Mouse (Mus musculus): ENCODE results near the gene Ciapin1. TPM values are rescaled to one million over a fixed set of nuclear protein-coding genes. Genes with fewer than 3 reads are reported as not detected.

Ciapin1 gene
- polyA plus RNA-seq, 1 experiment from 2014 or later = 154 TPM

- no peak for ATAC-seq (ENCODE audit: low FRiP score)
- Histone ChIP-seq H3K4me1 (ENCODE audit: control insufficient read depth, insufficient read depth, low read length) (peaks cover 17% of the 10 kb centered on the region), H3K4me3 (ENCODE audit: low read depth, low read length) (no peak overlapping the region), H3K27ac (ENCODE audit: low read depth, low read length) (no peak overlapping the region), H3K27me3 (ENCODE audit: control insufficient read depth, insufficient read depth, low read length) (peaks cover 14% of the 10 kb centered on the region), H3K9me3 (ENCODE audit: control insufficient read depth, low read length) (no peaks in the 10 kb centered on the region), H3K4me2 (no peak overlapping the region), H3K36me3 (ENCODE audit: control insufficient read depth, insufficient read depth, low read length) (no peaks in the 10 kb centered on the region), H3K9ac (ENCODE audit: low read length) (no peak overlapping the region)
- DNase-seq (ENCODE audit: low spot score, missing footprints) = no peak
- 48% methylated on average over 3 of the region's 3 CpGs for WGBS
Observed at GRCm38 (mm10) chr8:94872156-94872555, 34.0 kb upstream of the Ciapin1 start.

DNA sequence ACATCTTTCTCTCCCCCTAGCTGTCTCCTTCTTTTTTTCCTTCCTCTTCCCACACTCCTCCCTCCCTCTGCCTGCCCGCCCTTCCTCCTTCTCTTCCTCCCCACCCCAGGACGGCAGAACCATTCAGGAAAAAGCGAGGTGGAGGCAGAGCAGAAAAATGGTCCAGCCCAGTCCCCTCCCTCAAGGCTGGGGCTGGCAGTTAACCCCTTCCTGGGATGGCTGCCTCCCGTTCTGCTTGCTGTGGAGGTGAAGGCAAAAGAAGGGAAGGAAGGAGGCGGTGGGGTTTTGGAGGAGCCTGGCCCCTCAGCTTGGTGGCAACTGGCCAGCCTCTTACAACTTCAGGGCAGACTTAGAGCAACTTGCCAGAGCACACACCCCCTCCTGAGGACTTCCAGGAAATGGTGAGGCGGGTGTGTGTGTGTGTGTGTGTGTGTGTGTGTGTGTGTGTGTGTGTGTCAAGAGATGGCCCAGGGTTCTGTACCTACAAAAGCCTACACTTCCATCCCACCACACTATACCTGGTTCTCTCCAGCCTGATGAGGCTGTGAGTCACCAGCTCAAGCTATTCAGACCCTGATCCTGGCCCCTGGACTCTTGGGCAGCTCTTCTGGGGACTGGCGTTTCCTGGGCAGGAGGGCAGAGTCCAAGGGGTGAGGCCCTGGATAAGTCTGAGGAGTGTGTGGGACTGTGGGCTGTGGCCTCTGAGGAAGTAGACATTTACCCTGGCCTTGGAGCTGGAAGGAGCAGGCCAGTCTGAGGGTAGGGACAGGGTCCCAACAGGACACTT lies 33.1 kb upstream of the Ciapin1 start:
- Histone ChIP-seq H3K9ac (ENCODE audit: low read length) (peak overlapping the region; percentile 48), H3K27me3 (ENCODE audit: control insufficient read depth, insufficient read depth, low read length) (peaks cover 14% of the 10 kb centered on the region), H3K36me3 (ENCODE audit: control insufficient read depth, insufficient read depth, low read length) (no peaks in the 10 kb centered on the region), H3K4me2 (peak overlapping the region; percentile 53), H3K9me3 (ENCODE audit: control insufficient read depth, low read length) (no peaks in the 10 kb centered on the region), H3K27ac (ENCODE audit: low read depth, low read length) (no peak overlapping the region), H3K4me1 (ENCODE audit: control insufficient read depth, insufficient read depth, low read length) (peaks cover 17% of the 10 kb centered on the region), H3K4me3 (ENCODE audit: low read depth, low read length) (peak overlapping the region; percentile 30)
- 8% methylated on average over 7 of the region's 7 CpGs for WGBS
- DNase-seq (ENCODE audit: low spot score, missing footprints) = peak; percentile 86
- peak; percentile 52 for ATAC-seq (ENCODE audit: low FRiP score)

GRCm38 (mm10) chr8:94870474-94871107 lies 32.4 kb upstream of the Ciapin1 start:
- H3K27ac ChIP-seq (ENCODE audit: low read depth, low read length) = no peak overlapping the region
- 2% methylated on average over 22 of the region's 22 CpGs for WGBS
- ATAC-seq (ENCODE audit: low FRiP score) = peak; percentile 18; the same call in 1 of the 2 replicates

DNA sequence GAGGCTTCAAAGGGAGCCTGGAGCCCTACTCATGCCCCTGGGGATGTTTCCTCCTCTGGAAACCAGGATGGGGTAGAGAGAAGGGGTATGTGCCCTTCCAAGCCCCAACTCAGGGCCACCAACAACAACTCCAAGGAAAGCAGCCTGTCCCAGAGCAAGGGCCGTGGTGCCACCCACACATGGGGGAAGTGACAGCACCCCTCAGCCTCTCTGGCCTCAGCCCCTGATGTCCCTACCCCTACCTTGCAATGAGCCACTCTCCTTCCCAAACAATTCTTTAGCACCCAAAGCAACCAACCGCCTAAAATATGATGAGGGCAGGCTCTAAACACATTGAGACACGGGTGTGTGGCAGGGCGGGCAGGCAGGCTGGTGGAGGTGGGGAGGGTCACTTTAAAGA lies 31.8 kb upstream of the Ciapin1 start:
- Histone ChIP-seq H3K4me1 (ENCODE audit: control insufficient read depth, insufficient read depth, low read length) (peaks cover 7% of the 10 kb centered on the region), H3K9me3 (ENCODE audit: control insufficient read depth, low read length) (no peaks in the 10 kb centered on the region), H3K36me3 (ENCODE audit: control insufficient read depth, insufficient read depth, low read length) (no peaks in the 10 kb centered on the region), H3K27me3 (ENCODE audit: control insufficient read depth, insufficient read depth, low read length) (peaks cover 6% of the 10 kb centered on the region), H3K4me2 (peak overlapping the region; percentile 53), H3K27ac (ENCODE audit: low read depth, low read length) (no peak overlapping the region), H3K4me3 (ENCODE audit: low read depth, low read length) (peak overlapping the region; percentile 30), H3K9ac (ENCODE audit: low read length) (peak overlapping the region; percentile 48; the same call in 1 of the 2 replicates)
- no peak for DNase-seq (ENCODE audit: low spot score, missing footprints)
- ATAC-seq (ENCODE audit: low FRiP score) = no peak
- WGBS = 9% methylated on average over 4 of the region's 4 CpGs

More at GRCm38 (mm10) chr8:94870474-94871107, 32.4 kb upstream of the Ciapin1 start:
- DNase-seq (ENCODE audit: low spot score, missing footprints) = peak; percentile 88
- Histone ChIP-seq H3K9me3 (ENCODE audit: control insufficient read depth, low read length) (no peaks in the 10 kb centered on the region), H3K4me1 (ENCODE audit: control insufficient read depth, insufficient read depth, low read length) (peaks cover 13% of the 10 kb centered on the region), H3K4me3 (ENCODE audit: low read depth, low read length) (peak overlapping the region; percentile 30), H3K9ac (ENCODE audit: low read length) (peak overlapping the region; percentile 48), H3K4me2 (peak overlapping the region; percentile 53), H3K36me3 (ENCODE audit: control insufficient read depth, insufficient read depth, low read length) (no peaks in the 10 kb centered on the region), H3K27me3 (ENCODE audit: control insufficient read depth, insufficient read depth, low read length) (peaks cover 12% of the 10 kb centered on the region)

DNA sequence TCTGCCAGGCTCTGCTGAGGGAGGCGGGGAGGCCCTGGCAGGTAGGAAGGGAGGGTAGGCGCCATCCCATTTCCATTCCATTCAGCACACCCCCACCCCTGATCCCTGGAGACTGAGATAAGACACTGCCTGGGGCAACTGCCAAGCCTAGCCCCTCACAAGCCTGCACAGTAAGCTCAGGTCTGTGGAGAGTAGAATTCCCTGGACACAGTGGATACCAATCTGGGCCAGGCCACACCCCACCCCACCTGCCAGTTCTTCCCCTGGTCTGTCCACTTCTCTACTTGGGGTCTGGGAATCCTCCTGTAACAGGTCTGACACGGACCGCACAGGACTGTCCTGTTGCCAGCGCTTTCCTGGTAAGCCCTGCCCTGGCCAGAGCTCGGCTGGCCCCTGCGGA lies 31.0 kb upstream of the Ciapin1 start:
- no peak overlapping the region for H3K9ac ChIP-seq (ENCODE audit: low read length)
- ATAC-seq (ENCODE audit: low FRiP score) = no peak
- no peak overlapping the region for H3K27ac ChIP-seq (ENCODE audit: low read depth, low read length)
- no peaks in the 10 kb centered on the region for H3K36me3 ChIP-seq (ENCODE audit: control insufficient read depth, insufficient read depth, low read length)
- no peaks in the 10 kb centered on the region for H3K9me3 ChIP-seq (ENCODE audit: control insufficient read depth, low read length)
- no peak for DNase-seq (ENCODE audit: low spot score, missing footprints)
- H3K4me2 ChIP-seq = peak overlapping the region; percentile 2; the same call in 1 of the 2 replicates
- no peak overlapping the region for H3K4me3 ChIP-seq (ENCODE audit: low read depth, low read length)
- peaks cover 7% of the 10 kb centered on the region; the same call in 1 of the 2 replicates for H3K4me1 ChIP-seq (ENCODE audit: control insufficient read depth, insufficient read depth, low read length)
- H3K27me3 ChIP-seq (ENCODE audit: control insufficient read depth, insufficient read depth, low read length) = no peaks in the 10 kb centered on the region; the same call in 1 of the 2 replicates
- 61% methylated on average over 7 of the region's 7 CpGs for WGBS

GRCm38 (mm10) chr8:94866921-94867320 lies 28.8 kb upstream of the Ciapin1 start:
- Histone ChIP-seq H3K9me3 (ENCODE audit: control insufficient read depth, low read length) (no peaks in the 10 kb centered on the region), H3K27ac (ENCODE audit: low read depth, low read length) (no peak overlapping the region), H3K9ac (ENCODE audit: low read length) (no peak overlapping the region), H3K4me3 (ENCODE audit: low read depth, low read length) (no peak overlapping the region), H3K4me2 (no peak overlapping the region), H3K27me3 (ENCODE audit: control insufficient read depth, insufficient read depth, low read length) (no peaks in the 10 kb centered on the region; the same call in 1 of the 2 replicates), H3K4me1 (ENCODE audit: control insufficient read depth, insufficient read depth, low read length) (peaks cover 7% of the 10 kb centered on the region; the same call in 1 of the 2 replicates), H3K36me3 (ENCODE audit: control insufficient read depth, insufficient read depth, low read length) (peaks cover 7% of the 10 kb centered on the region; the same call in 1 of the 2 replicates)
- DNase-seq (ENCODE audit: low spot score, missing footprints) (no peak), ATAC-seq (ENCODE audit: low FRiP score) (no peak)
- WGBS = 88% methylated on average over 9 of the region's 9 CpGs

DNA sequence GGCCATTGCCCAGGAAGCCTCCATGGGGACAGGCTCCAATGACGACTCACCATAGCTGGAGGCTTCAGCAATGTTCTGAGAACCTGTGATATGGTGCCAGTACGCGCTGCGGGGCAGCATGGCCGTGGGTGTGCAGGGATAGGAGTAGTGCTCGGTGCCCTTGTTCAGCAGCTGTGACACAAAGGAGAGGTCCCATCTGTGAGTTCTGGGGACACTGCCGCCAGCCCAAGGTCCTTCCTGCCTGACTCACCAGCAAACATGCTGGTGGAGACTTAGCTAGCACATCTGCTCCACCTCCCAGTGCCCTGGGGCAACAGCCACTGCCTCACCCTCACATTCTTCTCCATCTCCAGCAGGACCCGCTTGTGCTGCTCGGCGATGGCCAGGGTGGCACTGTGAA lies 27.1 kb upstream of the Ciapin1 start:
- 90% methylated on average over 10 of the region's 10 CpGs for WGBS
- no peak for ATAC-seq (ENCODE audit: low FRiP score)
- Histone ChIP-seq H3K36me3 (ENCODE audit: control insufficient read depth, insufficient read depth, low read length) (peaks cover 11% of the 10 kb centered on the region; the same call in 1 of the 2 replicates), H3K9me3 (ENCODE audit: control insufficient read depth, low read length) (no peaks in the 10 kb centered on the region), H3K4me2 (no peak overlapping the region), H3K27me3 (ENCODE audit: control insufficient read depth, insufficient read depth, low read length) (no peaks in the 10 kb centered on the region; the same call in 1 of the 2 replicates), H3K27ac (ENCODE audit: low read depth, low read length) (no peak overlapping the region), H3K4me1 (ENCODE audit: control insufficient read depth, insufficient read depth, low read length) (no peaks in the 10 kb centered on the region), H3K9ac (ENCODE audit: low read length) (no peak overlapping the region), H3K4me3 (ENCODE audit: low read depth, low read length) (no peak overlapping the region)
- no peak for DNase-seq (ENCODE audit: low spot score, missing footprints)

DNA sequence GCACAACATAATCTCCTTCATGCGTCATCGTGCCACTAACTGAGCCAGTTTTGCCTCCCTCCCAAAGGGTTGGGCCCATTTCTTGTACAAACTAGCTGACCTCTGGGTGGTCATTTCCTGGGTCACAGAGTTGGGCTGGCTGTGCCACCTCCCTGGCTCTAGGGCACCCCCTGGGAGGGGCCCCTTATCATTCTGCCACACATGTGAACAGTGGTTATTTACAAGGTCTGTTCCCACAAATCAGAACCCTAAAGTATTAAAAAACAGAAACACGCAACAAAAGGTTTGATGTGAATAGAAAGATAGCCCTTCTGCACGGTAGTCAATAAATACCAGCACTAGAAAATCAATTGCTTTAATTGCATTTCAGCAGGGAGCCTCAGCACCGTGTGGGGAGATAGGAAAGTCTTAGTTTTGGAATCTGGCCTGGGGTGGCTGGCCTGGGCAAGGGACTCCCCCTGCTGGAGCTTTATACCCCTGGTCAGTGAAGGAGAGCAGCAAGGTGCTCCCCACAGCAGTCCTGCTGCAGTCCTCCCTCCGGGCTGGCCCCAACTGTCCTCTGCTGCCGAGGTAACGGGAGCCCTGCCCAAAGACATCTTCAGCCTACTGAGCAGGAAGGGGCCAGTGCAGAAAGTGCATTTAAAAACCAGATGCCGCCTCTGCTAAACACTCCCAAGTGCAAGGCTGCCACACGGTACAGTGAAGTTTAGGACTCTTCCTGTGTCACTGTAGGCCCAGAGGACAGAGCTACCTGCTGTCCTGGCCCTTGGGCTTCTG lies 25.9 kb upstream of the Ciapin1 start:
- Histone ChIP-seq H3K4me1 (ENCODE audit: control insufficient read depth, insufficient read depth, low read length) (no peaks in the 10 kb centered on the region), H3K27ac (ENCODE audit: low read depth, low read length) (no peak overlapping the region), H3K9me3 (ENCODE audit: control insufficient read depth, low read length) (no peaks in the 10 kb centered on the region), H3K4me2 (no peak overlapping the region), H3K27me3 (ENCODE audit: control insufficient read depth, insufficient read depth, low read length) (no peaks in the 10 kb centered on the region), H3K4me3 (ENCODE audit: low read depth, low read length) (no peak overlapping the region), H3K9ac (ENCODE audit: low read length) (no peak overlapping the region), H3K36me3 (ENCODE audit: control insufficient read depth, insufficient read depth, low read length) (peaks cover 12% of the 10 kb centered on the region; the same call in 1 of the 2 replicates)
- DNase-seq (ENCODE audit: low spot score, missing footprints) (no peak), ATAC-seq (ENCODE audit: low FRiP score) (no peak)
- WGBS = 78% methylated on average over 10 of the region's 10 CpGs
